Mouse (Mus musculus) embryonic fibroblast, embryonic 13.5 days (primary cell): ENCODE results near the gene Krtap4-9. TPM values are rescaled to one million over a fixed set of nuclear protein-coding genes. Genes with fewer than 3 reads are reported as not detected.

ENCODE experiments used
- polyA plus RNA-seq: library from polyadenylated mRNA; stranded (reverse); fragments of >200 nt; gene quantifications from 2 replicates; pipeline ENCODE4 v1.2.4, GENCODE M21; 2011; ENCODE audit warnings: low read depth; ENCODE audit not compliant: missing spikeins, insufficient read length

Gene Krtap4-9
- polyA plus RNA-seq, 1 experiment: not detected

Other genes with a start within 250 kb of the Krtap4-9 start
- gene Krt40, start 242.0 kb upstream of the Krtap4-9 start, polyA plus RNA-seq: not detected in 2 replicates
- not detected in 2 replicates for gene Krtap3-3, start 234.3 kb upstream of the Krtap4-9 start, polyA plus RNA-seq
- gene Krtap3-2, start 228.3 kb upstream of the Krtap4-9 start, polyA plus RNA-seq: not detected in 2 replicates
- gene Gm11939, start 225.7 kb upstream of the Krtap4-9 start, polyA plus RNA-seq: not detected in 2 replicates
- not detected in 2 replicates for gene Krtap3-1, start 218.6 kb upstream of the Krtap4-9 start, polyA plus RNA-seq
- gene Krtap1-5, start 204.2 kb upstream of the Krtap4-9 start, polyA plus RNA-seq: not detected in 2 replicates
- not detected in 2 replicates for gene Krtap1-4, start 201.5 kb upstream of the Krtap4-9 start, polyA plus RNA-seq
- not detected in 2 replicates for gene Krtap1-3, start 193.9 kb upstream of the Krtap4-9 start, polyA plus RNA-seq
- not detected in 2 replicates for gene Krtap9-3, start 187.1 kb upstream of the Krtap4-9 start, polyA plus RNA-seq
- gene Gm11938, start 181.9 kb upstream of the Krtap4-9 start, polyA plus RNA-seq: not detected in 2 replicates
- not detected in 2 replicates for gene Gm11937, start 175.0 kb upstream of the Krtap4-9 start, polyA plus RNA-seq
- not detected in 2 replicates for gene Krtap2-4, start 170.4 kb upstream of the Krtap4-9 start, polyA plus RNA-seq
- not detected in 2 replicates for gene Gm11562, start 164.8 kb upstream of the Krtap4-9 start, polyA plus RNA-seq
- gene Krtap4-1, start 157.0 kb upstream of the Krtap4-9 start, polyA plus RNA-seq: not detected in 2 replicates
- not detected in 2 replicates for gene Krtap4-2, start 150.1 kb upstream of the Krtap4-9 start, polyA plus RNA-seq
- gene Krtap4-7, start 141.1 kb upstream of the Krtap4-9 start, polyA plus RNA-seq: not detected in 2 replicates
- not detected in 2 replicates for gene Gm11555, start 135.0 kb upstream of the Krtap4-9 start, polyA plus RNA-seq
- not detected in 2 replicates for gene Gm11563, start 126.2 kb upstream of the Krtap4-9 start, polyA plus RNA-seq
- gene Krtap4-6, start 119.2 kb upstream of the Krtap4-9 start, polyA plus RNA-seq: not detected in 2 replicates
- not detected in 2 replicates for gene Gm14190, start 94.5 kb upstream of the Krtap4-9 start, polyA plus RNA-seq
- not detected in 2 replicates for gene Gm14180, start 50.9 kb upstream of the Krtap4-9 start, polyA plus RNA-seq
- gene Gm11595, start 12.3 kb upstream of the Krtap4-9 start, polyA plus RNA-seq: not detected in 2 replicates
- gene Krtap4-8, start 4.5 kb upstream of the Krtap4-9 start, polyA plus RNA-seq: not detected in 2 replicates
- not detected in 2 replicates for gene Gm11596, start 8.3 kb downstream of the Krtap4-9 start, polyA plus RNA-seq
- gene Gm11569, start 13.7 kb downstream of the Krtap4-9 start, polyA plus RNA-seq: not detected in 2 replicates
- gene Gm11554, start 19.2 kb downstream of the Krtap4-9 start, polyA plus RNA-seq: not detected in 2 replicates
- not detected in 2 replicates for gene Krtap4-13, start 24.7 kb downstream of the Krtap4-9 start, polyA plus RNA-seq
- gene Gm11564, start 30.5 kb downstream of the Krtap4-9 start, polyA plus RNA-seq: not detected in 2 replicates
- gene 2300003K06Rik, start 52.9 kb downstream of the Krtap4-9 start, polyA plus RNA-seq: not detected in 2 replicates
- gene Krtap4-16, start 66.4 kb downstream of the Krtap4-9 start, polyA plus RNA-seq: not detected in 2 replicates
- not detected in 2 replicates for gene Gm11568, start 72.7 kb downstream of the Krtap4-9 start, polyA plus RNA-seq
- gene Gm11559, start 79.3 kb downstream of the Krtap4-9 start, polyA plus RNA-seq: not detected in 2 replicates
- gene Krtap9-1, start 88.2 kb downstream of the Krtap4-9 start, polyA plus RNA-seq: not detected in 2 replicates
- gene Gm11567, start 94.0 kb downstream of the Krtap4-9 start, polyA plus RNA-seq: not detected in 2 replicates
- not detected in 2 replicates for gene Krtap31-1, start 122.7 kb downstream of the Krtap4-9 start, polyA plus RNA-seq
- gene Gm11565, start 129.6 kb downstream of the Krtap4-9 start, polyA plus RNA-seq: not detected in 2 replicates
- gene Krtap31-2, start 151.1 kb downstream of the Krtap4-9 start, polyA plus RNA-seq: not detected in 2 replicates
- not detected in 2 replicates for gene Krtap9-5, start 163.3 kb downstream of the Krtap4-9 start, polyA plus RNA-seq
- not detected in 2 replicates for gene Krtap29-1, start 193.9 kb downstream of the Krtap4-9 start, polyA plus RNA-seq
- gene Krtap16-1, start 201.4 kb downstream of the Krtap4-9 start, polyA plus RNA-seq: not detected in 2 replicates
- not detected in 2 replicates for gene Krtap17-1, start 208.8 kb downstream of the Krtap4-9 start, polyA plus RNA-seq
- not detected in 2 replicates for gene Krt33a, start 231.0 kb downstream of the Krtap4-9 start, polyA plus RNA-seq
- not detected in 2 replicates for gene Krt33b, start 244.7 kb downstream of the Krtap4-9 start, polyA plus RNA-seq